Mouse (Mus musculus): ENCODE measurements around the gene Dock9.

Gene Dock9

GRCm38 (mm10) chr14:121797457-121798410 is at the start of gene Dock9:
Dock9 (minus strand) TSS chr14:121797837.
- under 1% methylated on average over 106 of the region's 106 CpGs for WGBS

GRCm38 (mm10) chr14:121844486-121844885 is 46.8 kb upstream of the Dock9 start:
- 81% methylated on average over 8 of the region's 8 CpGs for WGBS

- WGBS = 84% methylated on average over 8 of the region's 8 CpGs
Observed at GRCm38 (mm10) chr14:121840217-121840616, 42.6 kb upstream of the Dock9 start.

GRCm38 (mm10) chr14:121838161-121838560 is 40.5 kb upstream of the Dock9 start:
- WGBS = 76% methylated on average over 4 of the region's 4 CpGs

GRCm38 (mm10) chr14:121833001-121833520 is 35.4 kb upstream of the Dock9 start:
- WGBS = 86% methylated on average over 2 of the region's 2 CpGs

- 90% methylated on average over 4 of the region's 4 CpGs for whole genome bisulfite sequencing
Observed at GRCm38 (mm10) chr14:121829816-121830442, 32.3 kb upstream of the Dock9 start.

GRCm38 (mm10) chr14:121827091-121827490 is 29.5 kb upstream of the Dock9 start:
- WGBS = 84% methylated on average over 7 of the region's 7 CpGs

GRCm38 (mm10) chr14:121825521-121826445 is 28.1 kb upstream of the Dock9 start:
- 47% methylated on average over 10 of the region's 10 CpGs for WGBS

- WGBS = 65% methylated on average over 11 of the region's 11 CpGs
Observed at GRCm38 (mm10) chr14:121824322-121825103, 26.9 kb upstream of the Dock9 start.

- 85% methylated on average over 3 of the region's 3 CpGs for WGBS
Observed at GRCm38 (mm10) chr14:121822997-121823396, 25.4 kb upstream of the Dock9 start.

GRCm38 (mm10) chr14:121822506-121822905 is 24.9 kb upstream of the Dock9 start:
- WGBS = 74% methylated on average over 8 of the region's 8 CpGs

GRCm38 (mm10) chr14:121806791-121807190 is 9.2 kb upstream of the Dock9 start:
- 61% methylated on average over 4 of the region's 4 CpGs for WGBS

GRCm38 (mm10) chr14:121806316-121806715 is 8.7 kb upstream of the Dock9 start:
- 69% methylated on average over 3 of the region's 3 CpGs for WGBS

GRCm38 (mm10) chr14:121804461-121804860 is 6.8 kb upstream of the Dock9 start:
- WGBS = 78% methylated on average over 4 of the region's 4 CpGs

GRCm38 (mm10) chr14:121800962-121801361 is 3.3 kb upstream of the Dock9 start:
- WGBS = 22% methylated on average over 2 of the region's 2 CpGs

- WGBS = 73% methylated on average over 7 of the region's 7 CpGs
Observed at GRCm38 (mm10) chr14:121799112-121799511, 1.5 kb upstream of the Dock9 start.

- WGBS = under 1% methylated on average over 22 of the region's 22 CpGs
Observed at GRCm38 (mm10) chr14:121798411-121798799, 768 bp upstream of the Dock9 start.

- WGBS = 7% methylated on average over 28 of the region's 28 CpGs
Observed at GRCm38 (mm10) chr14:121796571-121797456, 823 bp downstream of the Dock9 start.

GRCm38 (mm10) chr14:121795536-121795935 is 2.1 kb downstream of the Dock9 start:
- WGBS = 86% methylated on average over 7 of the region's 7 CpGs

GRCm38 (mm10) chr14:121793639-121794038 is 4.0 kb downstream of the Dock9 start:
- WGBS = 87% methylated on average over 5 of the region's 5 CpGs
